Mouse (Mus musculus): ENCODE results near the gene Anks6. TPM values are rescaled to one million over a fixed set of nuclear protein-coding genes. Genes with fewer than 3 reads are reported as not detected.

Anks6 gene
- polyA plus RNA-seq, 1 experiment from 2014 or later, result 7.2 TPM

GRCm38 (mm10) chr4:46977161-46977560 is 80.1 kb downstream of the Anks6 start:
- H3K27me3 ChIP-seq (ENCODE audit: control insufficient read depth, insufficient read depth, low read length), result no peaks in the 10 kb centered on the region; the same call in 1 of the 2 replicates
- no peak overlapping the region for H3K4me3 ChIP-seq (ENCODE audit: low read length)
- H3K36me3 ChIP-seq (ENCODE audit: control insufficient read depth, insufficient read depth, low read length), result no peaks in the 10 kb centered on the region
- no peak overlapping the region for H3K9ac ChIP-seq (ENCODE audit: low read depth, low read length)
- H3K9me3 ChIP-seq (ENCODE audit: control insufficient read depth, low read length), result no peaks in the 10 kb centered on the region
- ATAC-seq (ENCODE audit: low FRiP score, low TSS enrichment), result no peak
- no peaks in the 10 kb centered on the region for H3K4me1 ChIP-seq (ENCODE audit: control insufficient read depth, insufficient read depth, low read length)
- no peak overlapping the region for H3K27ac ChIP-seq (ENCODE audit: low read depth, low read length)
- 89% methylated on average over 7 of the region's 7 CpGs for WGBS
- no peak overlapping the region for H3K4me2 ChIP-seq (replicated peaks; ENCODE audit: low read depth, low read length)

DNA sequence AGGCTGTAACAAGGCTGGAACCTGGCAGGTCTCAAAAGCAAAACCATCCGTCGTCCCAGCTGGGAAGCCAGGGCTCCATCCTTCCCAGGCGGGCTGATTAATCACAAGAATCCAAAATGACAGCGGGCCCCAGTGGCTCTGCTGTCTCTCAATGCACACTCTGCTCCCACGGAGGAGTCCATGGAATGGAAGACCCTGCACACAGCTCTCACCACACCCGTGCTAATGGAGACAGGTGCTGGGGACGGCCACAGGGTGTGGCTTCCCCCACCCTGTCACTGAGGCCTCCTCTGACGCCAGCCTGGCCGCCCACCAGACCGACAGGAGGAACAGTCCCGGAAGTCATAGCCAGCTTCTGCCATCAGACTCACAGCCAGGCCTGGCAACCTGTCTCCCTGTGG is 80.6 kb downstream of the Anks6 start:
- H3K27ac ChIP-seq (ENCODE audit: low read depth, low read length), result no peak overlapping the region
- no peaks in the 10 kb centered on the region; the same call in 1 of the 2 replicates for H3K27me3 ChIP-seq (ENCODE audit: control insufficient read depth, insufficient read depth, low read length)
- no peaks in the 10 kb centered on the region for H3K36me3 ChIP-seq (ENCODE audit: control insufficient read depth, insufficient read depth, low read length)
- H3K4me1 ChIP-seq (ENCODE audit: control insufficient read depth, insufficient read depth, low read length), result no peaks in the 10 kb centered on the region
- H3K9ac ChIP-seq (ENCODE audit: low read depth, low read length), result no peak overlapping the region
- no peak overlapping the region for H3K4me2 ChIP-seq (replicated peaks; ENCODE audit: low read depth, low read length)
- no peaks in the 10 kb centered on the region for H3K9me3 ChIP-seq (ENCODE audit: control insufficient read depth, low read length)
- H3K4me3 ChIP-seq (ENCODE audit: low read length), result no peak overlapping the region
- ATAC-seq (ENCODE audit: low FRiP score, low TSS enrichment), result no peak
- WGBS, result 67% methylated on average over 11 of the region's 11 CpGs

- ATAC-seq (ENCODE audit: low FRiP score, low TSS enrichment), result no peak
- Histone ChIP-seq H3K27me3 (ENCODE audit: control insufficient read depth, insufficient read depth, low read length) (no peaks in the 10 kb centered on the region; the same call in 1 of the 2 replicates), H3K4me3 (ENCODE audit: low read length) (no peak overlapping the region), H3K4me2 (replicated peaks; ENCODE audit: low read depth, low read length) (no peak overlapping the region), H3K9me3 (ENCODE audit: control insufficient read depth, low read length) (no peaks in the 10 kb centered on the region), H3K27ac (ENCODE audit: low read depth, low read length) (no peak overlapping the region), H3K4me1 (ENCODE audit: control insufficient read depth, insufficient read depth, low read length) (no peaks in the 10 kb centered on the region), H3K9ac (ENCODE audit: low read depth, low read length) (no peak overlapping the region), H3K36me3 (ENCODE audit: control insufficient read depth, insufficient read depth, low read length) (no peaks in the 10 kb centered on the region)
- WGBS, result 76% methylated on average over 10 of the region's 10 CpGs
Observed at GRCm38 (mm10) chr4:46973322-46973721, 83.9 kb downstream of the Anks6 start.

- H3K27ac ChIP-seq (ENCODE audit: low read depth, low read length), result no peak overlapping the region
Observed at GRCm38 (mm10) chr4:46967981-46968380, 89.2 kb downstream of the Anks6 start.

DNA sequence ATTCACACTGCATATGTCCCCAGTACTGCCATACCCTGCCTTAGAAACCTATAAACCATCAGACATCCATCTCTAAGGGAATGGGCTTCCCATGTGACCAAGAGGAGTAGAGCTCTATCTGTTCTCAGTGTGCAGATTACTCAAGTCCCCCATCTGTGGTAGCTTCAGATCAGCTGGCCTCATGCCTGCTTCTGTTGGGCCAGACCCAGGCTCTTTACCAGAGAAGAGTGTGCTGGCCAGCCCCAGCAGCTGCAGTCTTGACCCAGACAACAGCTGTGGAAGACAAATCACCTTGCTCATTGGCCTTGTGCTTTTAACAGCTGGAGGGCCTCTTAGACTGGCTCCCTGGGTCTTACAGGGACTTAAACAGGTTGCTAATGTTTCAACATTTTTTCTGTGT is 90.7 kb downstream of the Anks6 start:
- Histone ChIP-seq H3K4me1 (ENCODE audit: control insufficient read depth, insufficient read depth, low read length) (no peaks in the 10 kb centered on the region), H3K9ac (ENCODE audit: low read depth, low read length) (no peak overlapping the region), H3K4me2 (replicated peaks; ENCODE audit: low read depth, low read length) (no peak overlapping the region), H3K36me3 (ENCODE audit: control insufficient read depth, insufficient read depth, low read length) (no peaks in the 10 kb centered on the region), H3K27ac (ENCODE audit: low read depth, low read length) (no peak overlapping the region), H3K9me3 (ENCODE audit: control insufficient read depth, low read length) (no peaks in the 10 kb centered on the region), H3K4me3 (ENCODE audit: low read length) (no peak overlapping the region), H3K27me3 (ENCODE audit: control insufficient read depth, insufficient read depth, low read length) (no peaks in the 10 kb centered on the region)
- no peak for ATAC-seq (ENCODE audit: low FRiP score, low TSS enrichment)

More at GRCm38 (mm10) chr4:46967981-46968380, 89.2 kb downstream of the Anks6 start:
- no peak for ATAC-seq (ENCODE audit: low FRiP score, low TSS enrichment)
- Histone ChIP-seq H3K4me1 (ENCODE audit: control insufficient read depth, insufficient read depth, low read length) (no peaks in the 10 kb centered on the region), H3K9me3 (ENCODE audit: control insufficient read depth, low read length) (no peaks in the 10 kb centered on the region), H3K36me3 (ENCODE audit: control insufficient read depth, insufficient read depth, low read length) (no peaks in the 10 kb centered on the region), H3K27me3 (ENCODE audit: control insufficient read depth, insufficient read depth, low read length) (no peaks in the 10 kb centered on the region), H3K9ac (ENCODE audit: low read depth, low read length) (no peak overlapping the region), H3K4me3 (ENCODE audit: low read length) (no peak overlapping the region), H3K4me2 (replicated peaks; ENCODE audit: low read depth, low read length) (no peak overlapping the region)
- 43% methylated on average over 10 of the region's 10 CpGs for WGBS

Other genes starting within 250 kb of the Anks6 start
- gene Gabbr2, start 65.6 kb downstream of the Anks6 start, polyA plus RNA-seq (2014; fragmentation: Nextera tagmentation; extraction: Ambion mirVana), result 0.06 and 0.43 TPM in 2 replicates
- gene Galnt12, start 34.5 kb upstream of the Anks6 start, polyA plus RNA-seq (2014; fragmentation: Nextera tagmentation; extraction: Ambion mirVana), result 7.0 and 10.0 TPM in 2 replicates
- 16.3 and 21.8 TPM in 2 replicates for gene Col15a1, start 150.7 kb upstream of the Anks6 start, polyA plus RNA-seq (2014; fragmentation: Nextera tagmentation; extraction: Ambion mirVana)